Mouse (Mus musculus) olfactory bulb, adult 2 months (tissue): ENCODE measurements around the gene Sox18.

Experiments
- CTCF ChIP-seq: fragments of 200-500 bp; IDR thresholded peaks from 2 replicates; pipeline ENCODE4 v1.5.1; 2012; ENCODE audit warnings: low read depth, mild to moderate bottlenecking, low read length, moderate library complexity; ENCODE audit not compliant: insufficient read depth
- POLR2A ChIP-seq: fragments of 200-500 bp; IDR thresholded peaks from 2 replicates; pipeline ENCODE4 v1.6.1; 2012; ENCODE audit warnings: mild to moderate bottlenecking, low read depth, low read length, moderate library complexity; ENCODE audit not compliant: insufficient read depth

GRCm38 (mm10) chr2:181687586-181687985, 16.1 kb upstream of the Sox18 start:
- TF ChIP-seq CTCF, result no peak
- TF ChIP-seq POLR2A, result no peak
